Mouse (Mus musculus) embryonic fibroblast, embryonic 13.5 days (primary cell): Measurements from ENCODE around the gene Hmmr. TPM values are rescaled to one million over a fixed set of nuclear protein-coding genes. Genes with fewer than 3 reads are reported as not detected.

ENCODE experiments used
- H3K27ac ChIP-seq: 2 replicates; pipeline ENCODE4 v1.5.1; 2012; ENCODE audit warnings: low read length, control low read depth, inconsistent platforms; ENCODE audit not compliant: insufficient read depth
- H3K4me1 ChIP-seq: 2 replicates; pipeline ENCODE4 v1.6.1; 2011; ENCODE audit warnings: low read length; ENCODE audit not compliant: control insufficient read depth, insufficient read depth
- H3K4me3 ChIP-seq: 2 replicates; pipeline ENCODE4 v1.5.1; 2011; ENCODE audit warnings: mild to moderate bottlenecking, control low read depth, low read length; ENCODE audit not compliant: insufficient read depth
- CTCF ChIP-seq: IDR thresholded peaks from 2 replicates; pipeline ENCODE4 v1.5.1; 2011; ENCODE audit warnings: mild to moderate bottlenecking, control low read depth, low read length, moderate library complexity, borderline replicate concordance; ENCODE audit not compliant: insufficient read depth
- POLR2A ChIP-seq: IDR thresholded peaks from 2 replicates; pipeline ENCODE4 v1.6.1; 2011; ENCODE audit warnings: low read depth, mild to moderate bottlenecking, control low read depth, low read length, moderate library complexity
- polyA plus RNA-seq: library from polyadenylated mRNA; stranded (reverse); fragments of >200 nt; gene quantifications from 2 replicates; pipeline ENCODE4 v1.2.4, GENCODE M21; 2011; ENCODE audit warnings: low read depth; ENCODE audit not compliant: missing spikeins, insufficient read length

Hmmr gene
- polyA plus RNA-seq: 30.9 and 42.8 TPM in 2 replicates

DNA sequence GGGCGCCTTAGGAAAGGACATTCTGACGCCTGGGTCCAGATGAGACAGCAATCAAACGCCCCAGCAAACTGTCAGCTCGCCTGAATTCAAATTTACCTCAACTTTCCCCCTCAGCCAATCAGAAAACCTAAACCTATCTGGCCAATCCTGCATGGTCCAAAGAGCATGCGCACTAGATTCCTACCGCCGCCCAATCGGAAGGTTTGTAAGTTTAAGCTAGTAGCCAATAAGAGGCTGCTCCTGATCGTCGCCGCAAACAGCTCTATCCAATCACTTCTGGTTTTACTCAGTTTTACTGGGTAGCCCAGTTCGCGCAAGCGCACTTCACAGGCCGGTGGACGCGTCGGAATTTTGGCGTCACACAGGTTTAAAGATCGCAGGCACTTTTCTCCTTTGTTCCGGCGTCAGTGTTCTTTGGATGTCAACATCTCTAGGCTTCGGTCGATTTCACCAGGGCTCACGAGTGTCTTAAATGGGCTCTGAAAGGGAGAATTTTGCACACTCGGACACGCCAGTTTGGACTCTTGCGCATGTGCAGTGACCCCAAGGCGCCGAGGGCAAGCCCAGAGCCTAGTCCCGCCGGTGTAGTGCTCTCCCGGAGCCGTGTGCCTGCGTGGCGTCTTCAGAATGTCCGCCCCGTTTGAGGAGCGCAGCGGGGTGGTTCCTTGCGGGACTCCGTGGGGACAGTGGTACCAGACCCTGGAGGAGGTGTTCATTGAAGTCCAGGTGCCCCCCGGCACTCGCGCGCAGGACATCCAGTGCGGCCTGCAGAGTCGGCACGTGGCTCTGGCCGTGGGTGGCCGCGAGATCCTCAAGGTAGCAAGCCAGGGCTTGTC, at the start of gene Hmmr, which contains the start of gene Nudcd2:
Gene Hmmr, minus strand, starts transcription at position 84 of the 836 bp plus-strand sequence.
Gene Nudcd2, plus strand, starts transcription at position 329 of the 836 bp plus-strand sequence.
- TF ChIP-seq CTCF (no peak), POLR2A (peak; percentile 71)
- H3K4me3 ChIP-seq: peak within 1 kb of the TSS; percentile 82
- H3K27ac ChIP-seq: peak within 1 kb of the TSS; percentile 81
- 0 out of 2 replicates have a peak, but pooled peaks cover 3% of the 10 kb centered on the region for H3K4me1 ChIP-seq

DNA sequence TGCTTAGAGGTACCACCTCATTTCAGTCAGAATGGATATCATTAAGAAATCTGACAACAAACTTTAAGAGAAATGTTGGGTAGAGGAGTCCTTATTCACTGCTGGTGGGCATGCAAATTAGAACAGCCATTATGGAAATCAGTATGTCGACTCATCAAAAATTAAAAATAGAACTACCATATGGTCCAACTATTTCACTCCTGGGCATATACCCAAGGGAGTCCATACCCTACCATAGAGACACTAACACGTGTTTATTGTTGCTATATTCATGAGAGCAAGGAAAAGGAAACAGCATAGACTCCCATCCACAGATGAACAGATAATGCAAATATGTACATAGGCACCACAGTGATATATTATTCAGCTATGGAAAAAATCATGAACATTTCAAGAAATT, 48.6 kb upstream of the Hmmr start:
- TF ChIP-seq POLR2A (no peak), CTCF (no peak)
- Histone ChIP-seq H3K4me1 (no peaks in the 10 kb centered on the region), H3K27ac (no peak overlapping the region), H3K4me3 (no peak overlapping the region)

DNA sequence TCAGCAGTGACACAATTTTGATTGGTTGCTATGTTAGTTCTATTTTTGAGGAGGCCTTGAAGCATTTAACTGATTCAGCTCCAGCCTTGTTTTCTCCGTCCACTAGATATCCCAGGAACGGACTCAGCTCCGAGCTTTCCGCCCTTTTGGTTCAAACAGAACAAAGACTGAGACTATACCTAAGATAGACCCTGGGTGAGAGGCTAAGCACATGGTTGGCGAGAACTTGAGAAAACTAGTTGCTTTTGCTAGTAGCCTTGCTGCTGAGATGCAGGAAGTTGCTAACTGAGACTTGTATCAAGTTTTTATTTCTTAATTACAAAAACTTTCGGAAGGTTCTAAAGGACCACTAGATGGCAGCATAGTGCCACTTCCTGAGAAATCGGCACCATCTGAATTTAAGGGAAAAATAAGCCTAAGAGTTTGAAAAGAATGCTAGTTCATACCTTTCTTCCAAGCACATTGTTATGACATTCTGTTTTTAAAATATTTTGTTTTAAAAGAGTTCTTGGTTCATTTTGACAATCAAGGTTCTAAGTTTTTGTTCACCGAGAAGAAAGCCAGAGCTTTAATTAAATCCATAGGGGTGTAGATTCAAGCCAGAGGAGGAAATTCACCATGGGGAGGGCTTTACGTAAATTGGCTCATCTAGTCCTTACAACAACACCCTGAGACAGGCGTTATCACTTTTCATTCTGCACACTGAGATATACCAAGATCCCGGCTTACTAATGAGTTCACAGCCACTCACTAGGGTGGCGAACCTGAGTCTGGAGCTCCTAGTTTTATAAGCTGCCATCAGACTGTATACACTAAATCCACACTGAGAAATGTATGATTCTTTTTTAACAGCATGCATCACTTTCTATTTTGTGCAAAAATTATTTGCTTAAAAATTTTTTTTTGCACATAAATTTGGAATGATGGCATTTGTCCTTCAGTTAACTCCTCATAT, 42.4 kb upstream of the Hmmr start:
- Histone ChIP-seq H3K4me3 (no peak overlapping the region), H3K27ac (no peak overlapping the region), H3K4me1 (no peaks in the 10 kb centered on the region)
- no peak for TF ChIP-seq POLR2A

DNA sequence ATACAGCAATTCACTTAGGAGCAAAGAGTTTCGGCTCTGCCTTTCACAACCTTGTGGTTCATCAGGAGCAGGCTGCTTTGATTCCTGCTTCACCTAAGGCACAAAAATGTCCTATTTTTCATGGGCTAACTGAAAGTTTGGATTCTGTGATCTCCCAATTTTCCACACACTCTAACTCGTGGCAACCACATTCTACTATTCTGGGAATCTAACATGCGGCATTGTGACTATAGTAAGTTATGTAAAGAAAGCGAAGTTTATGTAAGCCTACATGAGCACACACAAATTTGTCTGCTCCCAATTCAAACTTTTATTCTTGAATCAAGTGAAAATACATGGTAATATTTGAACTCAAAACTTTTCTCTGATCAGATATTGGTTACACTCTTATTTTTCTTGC, 31.5 kb upstream of the Hmmr start:
- Histone ChIP-seq H3K27ac (no peak overlapping the region), H3K4me3 (no peak overlapping the region), H3K4me1 (no peaks in the 10 kb centered on the region)
- no peak for TF ChIP-seq CTCF
- TF ChIP-seq POLR2A: no peak

DNA sequence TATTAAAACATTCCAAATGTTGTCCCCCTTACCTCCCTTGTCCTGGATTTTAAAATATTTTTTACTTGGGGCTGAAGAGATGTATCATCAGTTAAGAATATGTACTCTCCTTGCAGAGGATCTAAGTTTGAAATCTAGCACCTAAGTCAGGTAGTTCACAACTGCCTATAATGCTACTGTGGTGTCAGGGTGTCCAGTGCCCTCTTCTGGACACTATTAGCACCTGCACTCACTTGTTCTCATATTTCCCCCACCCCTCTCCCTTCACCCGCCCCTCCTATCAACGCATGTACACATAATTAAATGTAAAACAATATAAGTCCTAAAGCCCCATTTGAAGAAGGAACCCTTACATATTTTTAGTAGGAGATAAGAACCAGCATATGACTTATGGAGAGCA, 30.2 kb upstream of the Hmmr start:
- H3K4me1 ChIP-seq: no peaks in the 10 kb centered on the region
- TF ChIP-seq POLR2A: no peak
- TF ChIP-seq CTCF: peak; percentile 13; the same call in 1 of the 2 replicates
- no peak overlapping the region for H3K27ac ChIP-seq
- no peak overlapping the region for H3K4me3 ChIP-seq

DNA sequence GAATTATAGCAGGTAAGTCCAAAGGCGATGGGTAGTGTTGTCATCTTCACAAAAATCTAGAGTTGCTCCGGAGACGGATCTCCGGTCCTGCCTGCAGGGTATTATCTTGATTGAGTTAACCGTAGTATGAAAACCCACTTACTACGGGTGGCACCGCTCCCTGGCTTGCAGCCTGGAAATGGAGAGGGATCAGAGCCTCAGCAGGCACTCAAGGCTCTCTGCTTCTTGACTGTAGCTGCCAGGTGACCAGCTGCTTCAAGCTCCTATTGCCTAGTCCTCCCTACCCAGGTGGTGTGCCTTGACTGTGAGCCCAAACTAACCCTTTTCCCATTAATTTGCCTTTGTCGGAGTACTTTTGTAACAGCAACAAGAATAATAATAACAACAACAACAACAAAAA, 26.7 kb upstream of the Hmmr start:
- H3K4me3 ChIP-seq: no peak overlapping the region
- TF ChIP-seq POLR2A (no peak), CTCF (no peak)

DNA sequence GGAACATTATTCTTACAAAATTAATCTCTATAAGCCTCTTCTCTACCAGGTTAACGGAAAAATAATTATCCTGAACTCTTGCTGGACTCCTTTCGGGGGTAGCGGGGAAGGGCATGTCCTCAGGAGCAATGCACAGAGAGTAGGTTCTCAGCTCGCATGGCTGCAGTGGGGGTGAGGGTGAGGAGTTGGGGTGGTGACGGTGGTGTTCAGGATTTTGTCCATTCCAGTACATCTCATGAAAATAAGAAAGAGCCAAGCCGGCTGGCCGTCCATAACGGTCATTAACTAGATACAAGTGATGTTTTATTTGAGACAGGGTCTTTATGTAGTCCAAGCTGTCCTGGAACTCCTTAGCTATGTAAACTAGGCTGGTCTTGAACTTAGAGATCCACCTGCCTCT, 22.7 kb upstream of the Hmmr start:
- no peak for TF ChIP-seq CTCF
- no peak; the same call in 1 of the 2 replicates for TF ChIP-seq POLR2A
- peak overlapping the region; percentile 83 for H3K27ac ChIP-seq
- peaks cover 6% of the 10 kb centered on the region; the same call in 1 of the 2 replicates for H3K4me1 ChIP-seq
- H3K4me3 ChIP-seq: no peak overlapping the region

More for the DNA sequence above, 26.7 kb upstream of the Hmmr start:
- no peak overlapping the region for H3K27ac ChIP-seq
- H3K4me1 ChIP-seq: 0 out of 2 replicates have a peak, but pooled peaks cover 3% of the 10 kb centered on the region

DNA sequence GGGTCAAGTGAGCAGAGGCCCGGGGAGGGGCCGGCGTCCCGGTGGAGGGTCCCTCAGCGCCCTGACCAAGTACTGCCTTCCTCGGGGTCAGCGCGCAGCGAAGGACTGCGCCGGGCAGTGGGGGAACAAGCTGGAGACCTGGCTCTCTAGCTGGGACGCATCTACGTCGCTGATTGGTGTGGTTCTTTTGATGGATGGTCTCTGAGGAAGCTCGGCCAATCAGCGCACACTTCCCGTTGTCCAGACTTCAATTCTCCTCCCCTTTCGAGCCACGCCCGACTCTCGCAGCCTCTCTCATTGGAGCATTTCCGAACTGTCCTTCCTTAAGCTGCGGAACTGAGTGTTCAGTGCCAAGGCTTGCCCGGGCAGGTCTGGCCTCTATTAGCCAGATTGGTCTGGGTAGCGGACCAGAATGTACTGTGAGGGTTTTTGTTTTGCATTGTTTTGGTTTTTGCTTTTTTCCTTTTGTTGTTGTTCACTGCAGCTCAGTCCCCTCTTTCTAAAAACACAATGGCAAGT, 21.9 kb upstream of the Hmmr start, which contains the start of gene Ccng1:
Gene Ccng1, minus strand, starts transcription at position 203 of the 519 bp plus-strand sequence.
- Histone ChIP-seq H3K4me3 (peak within 1 kb of the TSS; percentile 97), H3K27ac (peak within 1 kb of the TSS; percentile 83), H3K4me1 (peaks cover 6% of the 10 kb centered on the region; the same call in 1 of the 2 replicates)
- TF ChIP-seq CTCF (no peak), POLR2A (peak; percentile 93)

DNA sequence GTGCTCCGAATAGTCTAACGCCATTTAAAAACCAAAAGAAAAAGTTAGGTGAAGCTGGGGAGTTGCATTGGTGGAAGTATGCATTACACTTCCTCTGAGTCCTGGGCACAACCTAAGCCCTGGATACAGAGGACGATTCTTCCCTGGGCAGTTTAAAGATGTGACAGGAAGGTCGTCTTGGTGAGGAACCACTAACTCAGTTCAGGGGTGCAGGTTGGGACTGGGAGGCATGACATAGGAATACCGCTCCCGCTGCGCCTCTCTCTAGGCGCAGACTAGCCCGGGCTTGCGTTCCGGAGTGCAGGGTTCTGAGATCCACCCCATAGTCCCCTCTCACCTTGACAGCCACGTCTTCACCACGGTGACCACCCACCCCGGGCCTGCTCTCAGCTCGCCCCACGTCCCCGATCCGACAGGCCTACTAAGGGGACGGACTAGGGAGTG, 21.5 kb upstream of the Hmmr start:
- Histone ChIP-seq H3K4me1 (peaks cover 7% of the 10 kb centered on the region), H3K27ac (peak overlapping the region; percentile 77), H3K4me3 (peak overlapping the region; percentile 97)
- TF ChIP-seq CTCF (no peak), POLR2A (no peak)
